Mouse (Mus musculus): ENCODE measurements around the gene Tas2r118. TPM values are rescaled to one million over a fixed set of nuclear protein-coding genes. Genes with fewer than 3 reads are reported as not detected.

Tas2r118 gene
- polyA plus RNA-seq, 1 experiment from 2014 or later: not detected

Other genes starting within 250 kb of the Tas2r118 start
- gene Cadps2, start 130.6 kb downstream of the Tas2r118 start, polyA plus RNA-seq (2015; fragmentation: Nextera tagmentation; extraction: Ambion mirVana): 7.2 and 7.9 TPM in 2 replicates
- 0.07 TPM in 1 of 2 replicates, not detected in the other for gene Slc13a1, start 198.0 kb upstream of the Tas2r118 start, polyA plus RNA-seq (2015; fragmentation: Nextera tagmentation; extraction: Ambion mirVana)